Mouse (Mus musculus): ENCODE measurements around the gene Mtx3. TPM values are rescaled to one million over a fixed set of nuclear protein-coding genes. Genes with fewer than 3 reads are reported as not detected.
A peak's percentile ranks its signal among the peaks of the same experiment; 100 is the strongest.
"Not testable (repeated sequence)": the region's sequence is repeated elsewhere in the genome, so short reads cannot be mapped to it uniquely, and the experiment has no call there.

Gene Mtx3
- 0.01 TPM in 2 replicates for polyA plus RNA-seq (2012)

DNA sequence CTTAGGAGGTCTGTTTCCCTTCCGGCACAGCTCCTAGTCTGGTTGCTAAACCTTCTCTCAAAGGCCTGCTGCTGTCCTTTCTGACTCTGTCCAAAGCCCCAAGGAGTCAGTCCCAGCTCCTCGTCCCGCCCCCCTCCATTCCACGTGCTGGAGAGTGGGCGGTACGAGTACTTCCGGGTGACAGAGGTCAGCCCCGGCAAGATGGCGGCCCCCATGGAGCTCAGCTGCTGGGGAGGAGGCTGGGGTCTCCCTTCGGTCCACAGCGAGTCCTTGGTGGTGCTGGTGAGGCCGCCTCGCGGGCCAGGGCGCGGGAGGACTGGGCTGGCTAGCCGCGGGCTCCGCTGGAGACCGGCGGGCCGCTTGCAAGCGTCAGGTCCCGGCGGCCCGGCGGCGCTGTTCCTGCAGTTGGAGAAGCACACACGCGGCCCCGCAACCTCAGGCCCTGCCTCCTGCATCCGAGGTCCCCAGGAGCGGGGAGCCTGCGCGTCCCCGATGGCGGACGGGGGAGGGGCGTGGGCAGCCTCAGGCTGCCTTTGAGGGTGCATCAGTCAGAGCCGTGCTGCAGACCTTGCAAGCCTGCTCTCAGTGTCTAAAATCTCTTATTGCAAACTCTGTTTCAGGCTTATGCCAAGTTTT lies at the start of gene Mtx3:
Gene Mtx3, plus strand, starts transcription at position 175 of the 636 bp plus-strand sequence.
- H3K36me3 ChIP-seq (ENCODE audit: control insufficient read depth): peaks cover 21% of the 10 kb centered on the region
- H3K4me1 ChIP-seq (ENCODE audit: control insufficient read depth): peaks cover 46% of the 10 kb centered on the region
- TF ChIP-seq TAL1 (IDR thresholded peaks at IDR 0.05; ENCODE audit: low read length) (no peak), GATA1 (IDR thresholded peaks at IDR 0.05; ENCODE audit: low read length) (no peak)
- H3K27me3 ChIP-seq (ENCODE audit: control insufficient read depth): peaks cover 2% of the 10 kb centered on the region; the same call in 1 of the 2 replicates
- no peaks in the 10 kb centered on the region for H3K9me3 ChIP-seq (ENCODE audit: control insufficient read depth, low read length)
- H3K4me3 ChIP-seq (replicated peaks): peak within 1 kb of the TSS; percentile 92

DNA sequence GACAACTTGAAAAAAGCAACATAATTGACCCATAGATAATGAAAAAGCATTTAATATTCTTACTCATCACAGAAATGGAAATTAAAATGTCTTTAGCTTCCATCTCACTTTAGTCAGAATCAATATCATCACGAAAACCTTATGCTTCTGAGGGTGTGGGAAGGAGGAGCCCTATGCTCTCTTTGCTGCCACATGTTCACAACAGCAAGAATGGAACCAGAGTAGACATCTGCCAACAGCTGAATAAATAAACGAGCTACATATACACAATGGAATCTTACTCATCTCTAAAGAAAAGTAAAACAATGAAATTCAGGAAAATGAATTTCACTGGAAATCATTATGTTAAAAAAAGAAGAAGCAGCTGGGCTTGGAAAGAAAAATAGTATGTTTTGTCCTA lies 45.7 kb upstream of the Mtx3 start:
- H3K9me3 ChIP-seq (ENCODE audit: control insufficient read depth, low read length): no peaks in the 10 kb centered on the region
- H3K4me1 ChIP-seq (ENCODE audit: control insufficient read depth): no peaks in the 10 kb centered on the region
- peaks cover 27% of the 10 kb centered on the region for H3K27me3 ChIP-seq (ENCODE audit: control insufficient read depth)
- no peak overlapping the region for H3K4me3 ChIP-seq (replicated peaks)
- no peak for TF ChIP-seq TAL1 (IDR thresholded peaks at IDR 0.05; ENCODE audit: low read length)
- H3K36me3 ChIP-seq (ENCODE audit: control insufficient read depth): no peaks in the 10 kb centered on the region

DNA sequence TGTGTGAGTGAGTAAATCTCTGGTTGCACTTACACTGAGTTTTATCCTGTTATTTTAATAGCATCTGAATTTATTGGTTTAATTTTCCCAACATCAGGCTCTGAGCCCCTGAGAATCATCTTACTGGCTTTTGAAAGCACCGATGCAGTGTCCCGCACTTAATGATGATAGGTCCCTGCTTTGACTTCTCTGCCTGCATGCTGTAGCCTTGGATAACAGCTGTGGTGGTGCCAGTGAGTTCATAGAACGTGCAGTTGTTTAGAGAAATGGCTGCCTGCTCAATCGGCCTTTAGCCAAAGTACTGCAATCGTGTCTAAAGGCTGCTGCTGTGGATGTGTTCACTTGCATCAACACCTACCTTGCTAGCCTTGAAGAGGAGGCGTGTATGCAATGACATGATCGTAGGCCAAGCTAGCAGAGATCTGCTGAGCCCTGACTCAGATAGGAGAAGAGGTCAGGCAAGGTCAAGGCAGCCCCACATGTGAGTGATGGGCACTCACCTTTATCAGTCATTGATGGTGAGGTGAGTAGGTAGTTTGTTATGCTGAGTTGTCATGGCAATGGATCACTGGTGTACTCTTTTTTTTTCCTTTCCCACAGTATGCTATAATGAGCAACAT lies 45.1 kb upstream of the Mtx3 start:
- no peak overlapping the region for H3K4me3 ChIP-seq (replicated peaks)
- H3K9me3 ChIP-seq (ENCODE audit: control insufficient read depth, low read length): no peaks in the 10 kb centered on the region
- no peaks in the 10 kb centered on the region for H3K4me1 ChIP-seq (ENCODE audit: control insufficient read depth)
- TF ChIP-seq TAL1 (IDR thresholded peaks at IDR 0.05; ENCODE audit: low read length) (no peak), GATA1 (IDR thresholded peaks at IDR 0.05; ENCODE audit: low read length) (no peak)
- no peaks in the 10 kb centered on the region for H3K36me3 ChIP-seq (ENCODE audit: control insufficient read depth)
- peaks cover 21% of the 10 kb centered on the region for H3K27me3 ChIP-seq (ENCODE audit: control insufficient read depth)

DNA sequence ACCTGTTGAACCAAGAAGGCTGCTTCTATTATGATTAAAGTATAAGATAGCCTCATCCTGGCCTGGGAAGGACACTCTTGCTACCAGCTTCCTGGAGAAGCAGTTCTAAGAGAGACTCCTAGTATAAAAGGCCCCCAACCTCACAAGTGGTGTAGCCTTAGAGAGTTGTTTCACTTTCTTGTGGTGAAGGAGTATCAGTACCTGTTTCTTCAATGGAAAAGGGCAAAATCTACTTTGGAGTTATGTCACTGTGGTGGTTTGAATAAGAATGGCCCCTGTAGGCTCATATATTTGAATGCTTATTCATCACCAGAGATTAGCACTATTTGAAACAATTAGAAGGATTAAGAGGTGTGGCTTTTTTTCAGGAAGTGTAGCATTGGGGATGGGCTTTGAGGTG lies 37.8 kb upstream of the Mtx3 start:
- Histone ChIP-seq H3K4me3 (replicated peaks) (no peak overlapping the region), H3K27me3 (ENCODE audit: control insufficient read depth) (no peaks in the 10 kb centered on the region), H3K4me1 (ENCODE audit: control insufficient read depth) (no peaks in the 10 kb centered on the region), H3K9me3 (ENCODE audit: control insufficient read depth, low read length) (no peaks in the 10 kb centered on the region), H3K36me3 (ENCODE audit: control insufficient read depth) (no peaks in the 10 kb centered on the region)
- no peak for TF ChIP-seq TAL1 (IDR thresholded peaks at IDR 0.05; ENCODE audit: low read length)
- TF ChIP-seq GATA1 (IDR thresholded peaks at IDR 0.05; ENCODE audit: low read length): no peak

DNA sequence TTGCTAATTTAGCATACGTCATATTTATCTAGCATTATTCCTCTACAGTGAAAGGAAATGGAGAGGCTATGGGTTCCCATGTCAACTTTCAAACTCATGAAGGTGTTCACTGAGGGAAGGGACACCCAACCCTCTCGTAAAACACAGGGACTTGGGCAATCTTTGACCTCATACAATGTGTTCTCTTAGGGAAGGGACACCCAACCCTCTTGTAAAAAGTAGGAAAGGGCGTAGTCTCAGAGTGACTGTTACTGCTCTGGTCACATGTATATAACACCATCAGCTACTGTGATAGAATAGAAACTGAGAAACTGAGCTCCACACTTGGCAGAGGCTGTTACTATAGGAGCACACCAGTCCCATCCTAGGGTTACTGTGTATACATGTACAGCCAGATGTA lies 36.7 kb upstream of the Mtx3 start:
- no peaks in the 10 kb centered on the region for H3K9me3 ChIP-seq (ENCODE audit: control insufficient read depth, low read length)
- no peak for TF ChIP-seq TAL1 (IDR thresholded peaks at IDR 0.05; ENCODE audit: low read length)
- no peak for TF ChIP-seq GATA1 (IDR thresholded peaks at IDR 0.05; ENCODE audit: low read length)
- no peaks in the 10 kb centered on the region for H3K36me3 ChIP-seq (ENCODE audit: control insufficient read depth)
- H3K4me1 ChIP-seq (ENCODE audit: control insufficient read depth): no peaks in the 10 kb centered on the region
- H3K27me3 ChIP-seq (ENCODE audit: control insufficient read depth): no peaks in the 10 kb centered on the region
- H3K4me3 ChIP-seq (replicated peaks): no peak overlapping the region

DNA sequence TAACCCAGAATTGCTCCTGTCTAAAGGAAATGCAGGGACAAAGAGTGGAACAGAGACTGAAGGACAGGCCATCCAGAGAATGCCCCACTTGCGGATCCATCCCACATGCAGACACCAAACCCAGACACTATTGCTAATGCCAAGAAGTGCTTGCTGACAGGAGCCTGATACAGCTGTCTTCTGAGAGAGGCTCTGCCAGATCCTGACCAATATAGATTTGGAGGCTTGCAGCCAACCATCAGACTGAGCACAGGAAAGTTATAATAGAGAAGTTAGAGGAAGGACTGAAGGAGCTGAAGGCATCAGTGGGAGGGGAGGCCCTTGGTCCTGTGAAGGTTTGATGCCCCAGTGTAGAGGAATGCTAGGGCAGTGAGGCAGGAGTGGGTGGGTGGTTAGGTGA lies 34.0 kb upstream of the Mtx3 start:
- H3K9me3 ChIP-seq (ENCODE audit: control insufficient read depth, low read length); H3K4me1 ChIP-seq (ENCODE audit: control insufficient read depth); H3K4me3 ChIP-seq (replicated peaks); H3K27me3 ChIP-seq (ENCODE audit: control insufficient read depth); H3K36me3 ChIP-seq (ENCODE audit: control insufficient read depth): not testable (repeated sequence)

GRCm38 (mm10) chr13:92816329-92816728 lies 28.2 kb upstream of the Mtx3 start:
- TF ChIP-seq TAL1 (IDR thresholded peaks at IDR 0.05; ENCODE audit: low read length) (no peak), GATA1 (IDR thresholded peaks at IDR 0.05; ENCODE audit: low read length) (no peak)
- H3K27me3 ChIP-seq (ENCODE audit: control insufficient read depth): no peaks in the 10 kb centered on the region
- H3K9me3 ChIP-seq (ENCODE audit: control insufficient read depth, low read length): no peaks in the 10 kb centered on the region
- no peaks in the 10 kb centered on the region for H3K36me3 ChIP-seq (ENCODE audit: control insufficient read depth)
- H3K4me3 ChIP-seq (replicated peaks): no peak overlapping the region
- no peaks in the 10 kb centered on the region for H3K4me1 ChIP-seq (ENCODE audit: control insufficient read depth)

DNA sequence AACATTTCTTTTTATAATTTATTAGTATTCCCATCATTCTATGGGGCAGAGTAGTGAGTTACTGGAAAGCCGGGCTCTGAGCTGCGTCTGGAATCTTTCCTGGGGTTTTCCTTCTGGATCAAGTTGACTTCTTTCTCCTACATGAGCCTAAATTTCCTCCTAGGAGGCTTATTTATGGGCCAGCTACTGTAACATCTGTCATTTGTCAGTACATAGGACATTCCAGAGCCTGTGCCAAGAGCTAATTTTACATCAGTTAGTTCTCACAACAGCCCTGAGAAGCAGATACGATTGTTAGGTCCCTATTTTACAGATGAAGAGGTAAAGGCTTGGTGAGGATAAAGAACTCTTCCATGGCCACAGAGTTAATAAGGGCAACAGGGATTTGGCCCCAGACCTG lies 27.2 kb upstream of the Mtx3 start:
- H3K4me1 ChIP-seq (ENCODE audit: control insufficient read depth): no peaks in the 10 kb centered on the region
- no peak overlapping the region for H3K4me3 ChIP-seq (replicated peaks)
- H3K27me3 ChIP-seq (ENCODE audit: control insufficient read depth): no peaks in the 10 kb centered on the region
- no peaks in the 10 kb centered on the region for H3K9me3 ChIP-seq (ENCODE audit: control insufficient read depth, low read length)
- TF ChIP-seq GATA1 (IDR thresholded peaks at IDR 0.05; ENCODE audit: low read length) (no peak), TAL1 (IDR thresholded peaks at IDR 0.05; ENCODE audit: low read length) (no peak)
- no peaks in the 10 kb centered on the region for H3K36me3 ChIP-seq (ENCODE audit: control insufficient read depth)

- Histone ChIP-seq H3K4me3 (replicated peaks) (no peak overlapping the region), H3K36me3 (ENCODE audit: control insufficient read depth) (no peaks in the 10 kb centered on the region), H3K9me3 (ENCODE audit: control insufficient read depth, low read length) (peaks cover 2% of the 10 kb centered on the region; the same call in 1 of the 2 replicates), H3K4me1 (ENCODE audit: control insufficient read depth) (no peaks in the 10 kb centered on the region), H3K27me3 (ENCODE audit: control insufficient read depth) (no peaks in the 10 kb centered on the region; the same call in 1 of the 2 replicates)
- TF ChIP-seq GATA1 (IDR thresholded peaks at IDR 0.05; ENCODE audit: low read length) (no peak), TAL1 (IDR thresholded peaks at IDR 0.05; ENCODE audit: low read length) (no peak)
These were observed 15.7 kb upstream of the Mtx3 start for GRCm38 (mm10) chr13:92828820-92829219.

GRCm38 (mm10) chr13:92833162-92833561 lies 11.4 kb upstream of the Mtx3 start:
- no peak overlapping the region for H3K4me3 ChIP-seq (replicated peaks)
- H3K36me3 ChIP-seq (ENCODE audit: control insufficient read depth): no peaks in the 10 kb centered on the region
- H3K4me1 ChIP-seq (ENCODE audit: control insufficient read depth): no peaks in the 10 kb centered on the region
- H3K9me3 ChIP-seq (ENCODE audit: control insufficient read depth, low read length): peaks cover 2% of the 10 kb centered on the region; the same call in 1 of the 2 replicates
- no peaks in the 10 kb centered on the region; the same call in 1 of the 2 replicates for H3K27me3 ChIP-seq (ENCODE audit: control insufficient read depth)
- no peak for TF ChIP-seq TAL1 (IDR thresholded peaks at IDR 0.05; ENCODE audit: low read length)
- TF ChIP-seq GATA1 (IDR thresholded peaks at IDR 0.05; ENCODE audit: low read length): no peak
